Mouse (Mus musculus): ENCODE data around the gene Cphx3.

Cphx3 gene

GRCm38 (mm10) chr14:26081997-26082396, at the start of gene Cphx3:
TSS of gene Cphx3 (plus strand) at chr14:26082297.
- WGBS = no CpG with 5 or more reads among the region's 1 CpGs

- WGBS = no CpG with 5 or more reads among the region's 3 CpGs
Observed at GRCm38 (mm10) chr14:26034364-26034763, 47.7 kb upstream of the Cphx3 start.

GRCm38 (mm10) chr14:26035439-26035838, 46.7 kb upstream of the Cphx3 start:
- no CpG with 5 or more reads among the region's 6 CpGs for WGBS

GRCm38 (mm10) chr14:26042611-26043010, 39.5 kb upstream of the Cphx3 start, which contains the start of gene Gm9780:
TSS of gene Gm9780 (minus strand) at chr14:26042711.
- WGBS = no CpG with 5 or more reads among the region's 26 CpGs

- WGBS = no CpG with 5 or more reads among the region's 5 CpGs
Observed at GRCm38 (mm10) chr14:26045007-26045406, 37.1 kb upstream of the Cphx3 start.

- no CpG with 5 or more reads among the region's 8 CpGs for WGBS
Observed at GRCm38 (mm10) chr14:26047026-26047425, 35.1 kb upstream of the Cphx3 start.

- no CpG with 5 or more reads among the region's 9 CpGs for WGBS
Observed at GRCm38 (mm10) chr14:26048767-26049166, 33.3 kb upstream of the Cphx3 start.

GRCm38 (mm10) chr14:26058184-26058583, 23.9 kb upstream of the Cphx3 start:
- WGBS = no CpG with 5 or more reads among the region's 3 CpGs

GRCm38 (mm10) chr14:26059362-26059761, 22.7 kb upstream of the Cphx3 start:
- WGBS = no CpG with 5 or more reads among the region's 6 CpGs

- WGBS = no CpG with 5 or more reads among the region's 44 CpGs
Observed at GRCm38 (mm10) chr14:26066574-26067324, 15.3 kb upstream of the Cphx3 start.

GRCm38 (mm10) chr14:26067325-26067633, 14.8 kb upstream of the Cphx3 start, which contains the start of gene Tmem254c:
TSS of gene Tmem254c (minus strand) at chr14:26067355.
- WGBS = no CpG with 5 or more reads among the region's 10 CpGs

GRCm38 (mm10) chr14:26076620-26077390, 5.3 kb upstream of the Cphx3 start:
- WGBS = no CpG with 5 or more reads among the region's 5 CpGs

- no CpG with 5 or more reads among the region's 6 CpGs for whole genome bisulfite sequencing
Observed at GRCm38 (mm10) chr14:26081216-26081615, 881 bp upstream of the Cphx3 start, which contains the start of gene Cphx2. TSS of gene Cphx2 (plus strand) at chr14:26081516.

- no CpG with 5 or more reads among the region's 3 CpGs for WGBS
Observed at GRCm38 (mm10) chr14:26097622-26098021, 15.5 kb downstream of the Cphx3 start.

GRCm38 (mm10) chr14:26118150-26118549, 36.1 kb downstream of the Cphx3 start, which contains the start of gene Duxbl2:
TSS of gene Duxbl2 (plus strand) at chr14:26118349.
- WGBS = no CpG with 5 or more reads among the region's 7 CpGs

- WGBS = no CpG with 5 or more reads among the region's 18 CpGs
Observed at GRCm38 (mm10) chr14:26118550-26119000, 36.5 kb downstream of the Cphx3 start.

- WGBS = no CpG with 5 or more reads among the region's 7 CpGs
Observed at GRCm38 (mm10) chr14:26119095-26119494, 37.0 kb downstream of the Cphx3 start.

- no CpG with 5 or more reads among the region's 2 CpGs for WGBS
Observed at GRCm38 (mm10) chr14:26147095-26147494, 65.0 kb downstream of the Cphx3 start.

GRCm38 (mm10) chr14:26156032-26156431, 73.9 kb downstream of the Cphx3 start:
- no CpG with 5 or more reads among the region's 7 CpGs for WGBS

GRCm38 (mm10) chr14:26161156-26161555, 79.1 kb downstream of the Cphx3 start:
- WGBS = no CpG with 5 or more reads among the region's 9 CpGs

GRCm38 (mm10) chr14:26162423-26162822, 80.3 kb downstream of the Cphx3 start:
- WGBS = no CpG with 5 or more reads among the region's 5 CpGs

- no CpG with 5 or more reads among the region's 12 CpGs for WGBS
Observed at GRCm38 (mm10) chr14:26165266-26165665, 83.2 kb downstream of the Cphx3 start.

GRCm38 (mm10) chr14:26173955-26174354, 91.9 kb downstream of the Cphx3 start:
- no CpG with 5 or more reads among the region's 3 CpGs for WGBS
